Mouse (Mus musculus) brown adipose tissue, adult 24 weeks (tissue): ENCODE measurements around the gene Rph3al. TPM values are rescaled to one million over a fixed set of nuclear protein-coding genes. Genes with fewer than 3 reads are reported as not detected.
A peak's percentile ranks its signal among the peaks of the same experiment; 100 is the strongest.

Experiments used
- H3K27ac ChIP-seq: fragments of 200-500 bp; replicated peaks from 2 replicates; pipeline ENCODE4 v1.5.1; 2012; ENCODE audit warnings: low read depth, mild to moderate bottlenecking, low read length
- H3K4me1 ChIP-seq: fragments of 200-500 bp; 2 replicates; pipeline ENCODE4 v1.6.1; 2012; ENCODE audit warnings: low read length, mixed read lengths; ENCODE audit not compliant: control insufficient read depth, insufficient read depth, insufficient read length
- H3K4me3 ChIP-seq: fragments of 200-500 bp; 2 replicates; pipeline ENCODE4 v1.5.1; 2012; ENCODE audit warnings: low read depth, mild to moderate bottlenecking, low read length, moderate library complexity; ENCODE audit not compliant: insufficient read depth
- polyA plus RNA-seq: library from polyadenylated mRNA; stranded (reverse); fragments of >200 nt; gene quantifications from 2 replicates; pipeline ENCODE4 v1.2.4, GENCODE M21; 2012; ENCODE audit not compliant: missing spikeins, insufficient read depth, insufficient read length

Rph3al gene
- polyA plus RNA-seq, 1 experiment = 1.9 TPM

DNA sequence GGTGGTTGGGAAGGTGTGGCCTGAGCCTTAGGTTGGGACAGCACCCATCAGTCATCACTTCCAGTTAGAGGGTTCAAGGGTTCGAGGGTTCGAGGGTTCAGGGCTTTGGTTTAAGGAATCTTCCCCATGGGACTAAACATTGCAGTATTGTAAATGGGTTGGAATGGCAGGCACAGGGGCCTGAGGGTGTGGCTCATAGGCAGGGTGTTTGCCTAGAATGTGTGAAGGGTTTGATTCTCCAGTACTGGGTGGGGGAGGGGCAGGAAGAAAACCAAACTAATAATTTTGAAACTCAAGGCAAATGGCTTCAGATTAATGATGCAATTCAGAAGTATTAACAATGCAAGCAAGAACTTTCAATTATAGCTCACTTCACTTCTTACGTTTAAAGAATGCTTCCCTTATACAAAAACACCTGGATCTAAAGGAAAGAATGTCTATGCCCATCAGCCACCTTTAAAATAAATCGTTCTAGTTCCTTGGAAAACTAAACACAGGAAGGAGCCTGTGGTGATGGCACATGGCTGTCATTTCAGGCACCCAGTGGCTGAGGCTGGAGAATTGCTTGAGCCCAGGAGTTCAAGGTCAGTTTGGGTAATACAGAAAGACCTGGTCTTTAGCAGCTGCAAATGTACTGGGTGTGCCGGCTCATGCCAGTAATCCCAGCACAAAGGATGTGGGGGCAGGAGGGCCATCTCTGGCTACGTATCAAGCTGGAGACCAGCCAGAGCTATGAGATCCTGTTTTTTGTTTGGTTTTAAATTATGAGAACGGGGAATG is 136.3 kb downstream of the Rph3al start:
- Histone ChIP-seq H3K4me3 (no peak overlapping the region), H3K27ac (no peak overlapping the region), H3K4me1 (no peaks in the 10 kb centered on the region)

DNA sequence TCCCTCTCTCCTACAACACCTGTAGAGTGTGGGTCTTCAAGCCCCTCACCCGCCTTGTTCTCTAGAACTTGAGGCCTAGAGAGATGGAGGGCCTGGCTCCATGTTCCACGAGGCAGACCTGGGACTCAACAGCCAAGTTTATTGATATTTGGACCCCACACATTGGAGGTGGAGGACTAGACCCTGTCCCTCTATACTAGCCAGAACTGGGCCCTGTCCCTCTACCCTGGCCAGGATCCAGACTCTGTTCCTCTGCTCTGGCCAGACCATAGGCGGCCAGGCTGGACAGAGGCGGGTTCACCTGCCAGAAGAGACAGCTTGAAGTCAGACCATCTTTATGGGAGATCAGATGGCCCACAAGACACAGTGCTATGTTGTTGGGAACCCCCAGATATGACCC is 136.9 kb downstream of the Rph3al start:
- H3K4me1 ChIP-seq = no peaks in the 10 kb centered on the region
- no peak overlapping the region for H3K4me3 ChIP-seq
- H3K27ac ChIP-seq = no peak overlapping the region

DNA sequence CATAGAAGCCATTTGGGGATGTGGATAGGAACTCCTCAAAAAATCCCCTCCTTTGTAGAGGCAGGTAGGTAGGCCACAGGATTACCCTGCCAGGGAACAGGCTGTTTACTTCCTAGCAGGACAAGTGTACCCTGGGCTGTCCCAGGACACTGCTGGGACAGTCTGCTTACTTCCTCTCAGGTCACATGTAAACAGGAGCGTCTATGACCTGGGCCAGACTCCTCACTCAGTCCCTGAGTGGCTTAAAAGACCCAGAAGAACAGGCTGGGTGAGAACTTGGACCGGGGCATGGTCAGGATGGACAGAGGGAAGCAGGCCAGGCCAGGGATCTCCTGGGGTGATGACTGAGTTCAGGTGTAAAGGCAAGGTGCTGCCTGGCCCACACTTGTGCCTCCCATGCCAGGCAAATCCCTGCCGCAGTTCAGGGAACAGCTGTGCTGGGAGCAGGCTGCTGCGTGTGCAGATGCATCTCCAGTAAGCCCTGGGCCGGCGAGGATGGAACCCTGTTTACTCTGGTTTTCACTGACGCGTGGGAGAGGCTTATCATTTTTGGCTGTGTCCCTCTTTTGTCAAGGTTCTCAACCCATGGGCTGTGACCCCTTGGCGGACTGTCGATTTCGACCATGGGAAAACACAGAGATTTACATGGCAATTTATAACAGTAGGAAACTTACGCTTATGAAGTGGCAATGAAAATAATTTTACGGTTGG is 141.5 kb downstream of the Rph3al start:
- H3K4me3 ChIP-seq = no peak overlapping the region
- no peaks in the 10 kb centered on the region for H3K4me1 ChIP-seq
- no peak overlapping the region for H3K27ac ChIP-seq

DNA sequence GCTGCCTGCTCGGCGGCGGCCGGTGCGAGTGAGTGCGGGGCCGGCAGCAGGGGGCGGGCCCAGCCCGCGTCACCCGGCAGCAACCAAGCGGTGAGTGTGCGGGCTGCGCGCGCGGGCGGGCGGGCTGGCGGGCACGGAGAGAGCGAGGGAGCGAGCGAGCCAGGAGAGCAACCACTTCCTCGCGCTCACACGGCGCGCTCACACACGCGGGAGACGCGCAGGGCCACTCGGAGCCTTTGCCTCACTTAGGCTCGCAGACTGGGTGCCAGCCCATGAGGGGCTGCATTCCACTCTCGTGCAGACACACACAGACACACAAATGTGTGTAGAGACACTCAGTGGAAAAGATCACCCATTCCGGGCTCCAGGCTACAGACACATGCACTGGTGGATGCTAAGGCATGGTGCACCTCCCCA is 142.2 kb downstream of the Rph3al start, which contains the start of gene Doc2b:
TSS of gene Doc2b (minus strand) at position 21 of the 417 bp plus-strand sequence.
- Histone ChIP-seq H3K4me1 (no peaks in the 10 kb centered on the region), H3K4me3 (peak within 1 kb of the TSS; percentile 42; the same call in 1 of the 2 replicates), H3K27ac (no peak within 1 kb of the TSS)

DNA sequence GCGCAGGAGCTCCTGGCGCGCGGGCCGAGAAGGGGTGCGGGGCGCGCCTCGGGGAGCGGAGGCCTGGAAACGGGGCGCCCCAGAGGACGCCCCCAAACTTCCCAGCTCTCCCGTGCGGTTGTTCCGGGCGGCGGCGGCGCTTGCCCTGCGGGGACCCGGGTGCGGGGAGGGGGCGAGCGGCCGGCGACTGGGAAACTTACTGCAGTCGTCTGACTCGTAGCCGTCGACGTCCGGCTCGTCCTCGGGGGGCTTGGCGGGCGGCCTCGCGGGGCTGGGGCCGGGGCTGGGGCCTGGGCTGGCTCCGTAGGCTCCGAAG is 142.9 kb downstream of the Rph3al start:
- H3K4me3 ChIP-seq = peak overlapping the region; percentile 42; the same call in 1 of the 2 replicates
- H3K4me1 ChIP-seq = no peaks in the 10 kb centered on the region
- H3K27ac ChIP-seq = no peak overlapping the region

DNA sequence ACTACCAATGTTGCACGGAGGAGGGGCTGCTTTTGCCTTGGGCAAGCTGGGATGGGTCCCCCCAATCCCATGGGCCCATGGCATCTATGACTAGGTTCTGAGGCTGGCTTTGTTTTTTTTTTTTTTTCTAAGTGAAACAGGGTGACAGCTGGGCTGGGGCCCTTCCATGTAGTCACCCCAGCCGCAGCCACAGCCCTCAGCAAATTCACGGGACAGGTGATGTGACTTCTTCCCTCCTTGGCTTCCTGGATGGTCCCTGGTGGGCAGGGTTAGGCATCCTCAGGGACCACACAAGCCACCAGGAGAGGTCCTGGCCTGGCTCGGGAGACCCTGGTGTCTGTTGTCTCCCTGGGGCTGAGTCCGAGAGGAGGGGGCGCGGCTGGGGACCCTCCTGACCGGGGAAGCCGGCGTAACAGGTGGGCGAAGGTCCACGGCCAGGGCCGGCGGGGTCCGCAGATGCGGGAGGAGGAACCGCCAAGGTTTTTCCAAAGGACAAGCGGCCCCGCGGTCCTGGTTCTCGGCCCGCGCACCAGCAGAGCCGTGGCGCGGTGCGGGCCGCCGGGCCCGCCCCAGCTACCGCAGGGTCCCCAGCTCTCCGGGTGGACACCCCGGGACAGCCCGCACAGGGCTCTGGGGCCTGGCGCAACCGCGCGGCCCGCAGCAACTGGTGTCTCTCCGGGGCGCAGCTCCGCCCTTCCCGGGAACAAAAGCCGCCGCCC is 143.5 kb downstream of the Rph3al start:
- H3K27ac ChIP-seq = no peak overlapping the region
- H3K4me1 ChIP-seq = no peaks in the 10 kb centered on the region
- H3K4me3 ChIP-seq = peak overlapping the region; percentile 42; the same call in 1 of the 2 replicates

DNA sequence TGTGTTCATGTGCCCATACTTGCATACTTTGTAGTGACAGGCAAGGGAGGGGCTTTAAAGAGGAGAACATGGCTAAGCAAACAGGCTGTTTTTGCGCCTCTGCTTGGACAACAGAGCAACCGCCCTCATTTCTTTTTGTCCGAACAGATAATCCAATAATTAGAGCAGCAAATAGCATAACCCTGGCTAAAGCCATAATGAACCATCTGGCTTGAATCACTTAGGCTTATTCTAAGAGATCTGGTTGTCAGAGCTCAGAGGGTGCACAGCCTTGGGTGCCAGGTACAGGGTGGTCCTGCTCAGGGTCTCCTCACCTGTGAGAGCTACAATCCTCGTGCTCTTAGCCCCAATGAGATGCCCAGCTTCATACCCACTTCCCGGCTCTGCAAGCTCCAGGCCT is 144.9 kb downstream of the Rph3al start:
- Histone ChIP-seq H3K4me3 (no peak overlapping the region), H3K27ac (no peak overlapping the region), H3K4me1 (no peaks in the 10 kb centered on the region)

DNA sequence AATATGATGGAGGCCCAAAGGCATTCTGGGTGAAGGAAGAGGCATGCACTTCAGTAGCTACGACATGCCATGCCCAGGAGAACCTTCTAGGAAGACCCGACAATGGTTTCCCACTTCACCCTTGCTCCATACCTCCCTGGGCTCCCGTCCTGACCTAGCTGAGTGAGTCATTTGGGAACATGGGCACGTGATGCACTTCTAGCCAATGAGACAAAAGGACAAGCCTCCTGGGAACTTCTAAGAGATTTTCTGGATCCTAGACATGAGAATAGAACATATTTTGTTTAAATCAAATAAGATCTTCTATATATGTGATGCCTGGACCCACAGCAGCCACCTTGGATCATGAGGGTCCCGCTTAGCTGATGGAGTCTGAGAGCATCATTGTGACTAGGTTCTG is 145.7 kb downstream of the Rph3al start:
- no peak overlapping the region for H3K27ac ChIP-seq
- H3K4me1 ChIP-seq = no peaks in the 10 kb centered on the region
- no peak overlapping the region for H3K4me3 ChIP-seq

DNA sequence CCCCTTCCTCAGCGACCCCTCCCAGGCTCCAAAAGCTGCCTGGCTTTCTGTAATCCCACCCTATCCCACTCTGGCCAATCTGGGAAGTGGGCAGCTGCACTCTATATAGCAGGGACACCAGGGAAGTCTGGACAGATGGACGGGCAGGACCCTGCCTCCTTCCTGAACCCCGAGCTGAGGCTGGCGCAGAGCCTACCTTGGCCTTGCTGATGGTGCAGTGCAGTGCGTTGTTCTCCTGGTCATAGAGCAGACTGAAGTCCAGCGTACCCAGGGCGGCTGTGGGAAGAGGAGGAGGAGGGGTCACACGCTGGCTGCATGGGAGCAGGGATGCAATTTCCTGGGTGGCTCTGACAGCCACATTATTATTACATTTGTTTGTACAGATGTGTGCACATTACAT is 152.3 kb downstream of the Rph3al start:
- Histone ChIP-seq H3K4me3 (no peak overlapping the region), H3K27ac (no peak overlapping the region), H3K4me1 (no peaks in the 10 kb centered on the region)

DNA sequence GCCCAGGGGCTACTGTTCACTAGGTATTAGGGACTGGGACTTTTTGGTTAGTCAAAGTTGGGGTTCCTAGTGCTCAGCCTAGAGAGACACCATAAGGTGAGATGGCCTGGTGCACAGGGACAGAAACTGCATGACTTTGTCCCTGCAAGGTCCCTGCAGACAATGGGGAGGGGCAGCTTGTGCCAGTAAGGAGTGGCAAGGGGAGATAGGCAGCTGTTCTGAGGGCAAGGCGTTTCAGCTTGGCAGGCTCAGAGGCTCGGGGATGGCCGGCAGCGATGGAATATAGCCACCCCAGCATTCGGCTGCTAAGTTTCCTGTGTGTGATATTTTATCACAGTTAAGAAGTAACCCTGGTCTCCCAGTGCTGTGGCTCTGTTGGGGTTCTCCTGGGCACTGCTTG is 154.4 kb downstream of the Rph3al start:
- Histone ChIP-seq H3K4me3 (no peak overlapping the region), H3K27ac (no peak overlapping the region), H3K4me1 (no peaks in the 10 kb centered on the region)

DNA sequence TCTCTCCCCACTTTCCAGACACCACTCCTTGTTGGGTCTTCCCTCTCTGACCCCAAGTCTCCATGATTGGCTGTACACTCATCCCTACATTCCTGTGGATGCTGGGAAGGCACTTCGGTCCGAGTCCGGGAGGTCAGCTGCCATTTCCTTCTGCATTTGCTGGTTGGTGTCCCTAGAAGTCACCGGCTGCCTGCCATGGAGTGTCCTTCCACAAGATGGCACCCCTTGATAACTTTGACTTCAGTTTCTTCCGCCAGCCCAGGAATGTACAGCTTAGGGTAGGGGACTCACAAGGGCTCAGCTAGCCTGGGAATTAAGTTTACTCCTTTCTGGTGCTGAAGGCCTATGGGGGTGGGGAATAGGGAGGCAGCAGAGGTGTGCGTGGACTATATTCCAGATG is 156.3 kb downstream of the Rph3al start:
- no peaks in the 10 kb centered on the region for H3K4me1 ChIP-seq

More for the DNA sequence above, 156.3 kb downstream of the Rph3al start:
- no peak overlapping the region for H3K4me3 ChIP-seq
- H3K27ac ChIP-seq = no peak overlapping the region

Other genes starting within 250 kb of the Rph3al start
- 296 and 331 TPM in 2 replicates for gene Ywhae, start 205.6 kb downstream of the Rph3al start, polyA plus RNA-seq
- gene Doc2b, start 142.4 kb downstream of the Rph3al start, polyA plus RNA-seq = not detected in 2 replicates
- not detected in 2 replicates for gene 1700016K19Rik, start 61.5 kb upstream of the Rph3al start, polyA plus RNA-seq
- gene Rflnb, start 89.4 kb upstream of the Rph3al start, polyA plus RNA-seq = 35.4 and 39.1 TPM in 2 replicates
- 21.9 and 22.2 TPM in 2 replicates for gene Vps53, start 241.2 kb upstream of the Rph3al start, polyA plus RNA-seq
- 4.3 and 4.4 TPM in 2 replicates for gene Fam57a, start 241.2 kb upstream of the Rph3al start, polyA plus RNA-seq